Mouse (Mus musculus): Measurements from ENCODE around the gene Catsper3. TPM values are rescaled to one million over a fixed set of nuclear protein-coding genes. Genes with fewer than 3 reads are reported as not detected.

Gene Catsper3
- polyA plus RNA-seq, 1 experiment from 2014 or later: not detected

- no peak overlapping the region for H3K4me3 ChIP-seq
Observed at GRCm38 (mm10) chr13:55836786-55837780, 52.7 kb downstream of the Catsper3 start.

GRCm38 (mm10) chr13:55840223-55840622, 55.9 kb downstream of the Catsper3 start:
- no peaks in the 10 kb centered on the region for H3K36me3 ChIP-seq
- H3K4me3 ChIP-seq: no peak overlapping the region
- H3K9me3 ChIP-seq (replicated peaks): no peaks in the 10 kb centered on the region
- H3K4me2 ChIP-seq: no peak overlapping the region
- no peak overlapping the region for H3K27ac ChIP-seq
- H3K4me1 ChIP-seq: no peaks in the 10 kb centered on the region
- no peak overlapping the region for H3K9ac ChIP-seq
- ATAC-seq: no peak
- peaks cover 86% of the 10 kb centered on the region for H3K27me3 ChIP-seq (replicated peaks)
- WGBS (ENCODE audit: insufficient replicate concordance): 54% methylated on average over 14 of the region's 14 CpGs

More at GRCm38 (mm10) chr13:55836786-55837780, 52.7 kb downstream of the Catsper3 start:
- H3K4me1 ChIP-seq: no peaks in the 10 kb centered on the region
- peaks cover 99% of the 10 kb centered on the region for H3K27me3 ChIP-seq (replicated peaks)
- no peak for ATAC-seq
- H3K4me2 ChIP-seq: no peak overlapping the region
- WGBS (ENCODE audit: insufficient replicate concordance): 3% methylated on average over 32 of the region's 32 CpGs
- H3K9ac ChIP-seq: no peak overlapping the region
- H3K27ac ChIP-seq: no peak overlapping the region
- no peaks in the 10 kb centered on the region for H3K9me3 ChIP-seq (replicated peaks)
- no peaks in the 10 kb centered on the region for H3K36me3 ChIP-seq

- no peaks in the 10 kb centered on the region for H3K9me3 ChIP-seq (replicated peaks)
- peaks cover 85% of the 10 kb centered on the region for H3K27me3 ChIP-seq (replicated peaks)
- H3K9ac ChIP-seq: no peak overlapping the region
- H3K4me3 ChIP-seq: no peak overlapping the region
- no peak overlapping the region for H3K4me2 ChIP-seq
- H3K4me1 ChIP-seq: no peaks in the 10 kb centered on the region
- 65% methylated on average over 1 of the region's 1 CpGs for WGBS (ENCODE audit: insufficient replicate concordance)
- no peak overlapping the region for H3K27ac ChIP-seq
- no peak for ATAC-seq
- H3K36me3 ChIP-seq: no peaks in the 10 kb centered on the region
Observed at GRCm38 (mm10) chr13:55843700-55844099, 59.3 kb downstream of the Catsper3 start.

GRCm38 (mm10) chr13:55847805-55848204, 63.4 kb downstream of the Catsper3 start:
- 0 out of 2 replicates have a peak overlapping the region, but pooled peaks have one; percentile 5 for H3K4me2 ChIP-seq

GRCm38 (mm10) chr13:55848604-55849190, 64.3 kb downstream of the Catsper3 start:
- H3K27ac ChIP-seq: no peak overlapping the region
- WGBS (ENCODE audit: insufficient replicate concordance): 56% methylated on average over 13 of the region's 13 CpGs
- H3K4me3 ChIP-seq: no peak overlapping the region
- no peak overlapping the region for H3K9ac ChIP-seq
- H3K4me2 ChIP-seq: 0 out of 2 replicates have a peak overlapping the region, but pooled peaks have one; percentile 10
- H3K4me1 ChIP-seq: no peaks in the 10 kb centered on the region
- peaks cover 75% of the 10 kb centered on the region for H3K27me3 ChIP-seq (replicated peaks)
- no peaks in the 10 kb centered on the region for H3K36me3 ChIP-seq
- H3K9me3 ChIP-seq (replicated peaks): no peaks in the 10 kb centered on the region
- ATAC-seq: no peak

More at GRCm38 (mm10) chr13:55847805-55848204, 63.4 kb downstream of the Catsper3 start:
- 43% methylated on average over 10 of the region's 10 CpGs for WGBS (ENCODE audit: insufficient replicate concordance)
- ATAC-seq: no peak
- Histone ChIP-seq H3K9me3 (replicated peaks) (no peaks in the 10 kb centered on the region), H3K9ac (no peak overlapping the region), H3K27ac (no peak overlapping the region), H3K4me1 (no peaks in the 10 kb centered on the region), H3K36me3 (no peaks in the 10 kb centered on the region), H3K27me3 (replicated peaks) (peaks cover 74% of the 10 kb centered on the region), H3K4me3 (no peak overlapping the region)

GRCm38 (mm10) chr13:55850726-55851125, 66.4 kb downstream of the Catsper3 start:
- no peak overlapping the region for H3K27ac ChIP-seq
- H3K4me3 ChIP-seq: no peak overlapping the region
- no peak overlapping the region for H3K4me2 ChIP-seq
- no peaks in the 10 kb centered on the region for H3K36me3 ChIP-seq
- 64% methylated on average over 5 of the region's 5 CpGs for WGBS (ENCODE audit: insufficient replicate concordance)
- H3K9me3 ChIP-seq (replicated peaks): no peaks in the 10 kb centered on the region
- H3K9ac ChIP-seq: no peak overlapping the region
- peaks cover 61% of the 10 kb centered on the region for H3K27me3 ChIP-seq (replicated peaks)
- no peak for ATAC-seq
- no peaks in the 10 kb centered on the region for H3K4me1 ChIP-seq

- Histone ChIP-seq H3K27ac (no peak overlapping the region), H3K9me3 (replicated peaks) (no peaks in the 10 kb centered on the region), H3K9ac (no peak overlapping the region), H3K27me3 (replicated peaks) (peaks cover 55% of the 10 kb centered on the region), H3K4me3 (no peak overlapping the region), H3K4me1 (no peaks in the 10 kb centered on the region), H3K36me3 (no peaks in the 10 kb centered on the region), H3K4me2 (no peak overlapping the region)
- 52% methylated on average over 3 of the region's 3 CpGs for WGBS (ENCODE audit: insufficient replicate concordance)
- ATAC-seq: no peak
Observed at GRCm38 (mm10) chr13:55852205-55852604, 67.8 kb downstream of the Catsper3 start.

- WGBS (ENCODE audit: insufficient replicate concordance): 51% methylated on average over 7 of the region's 7 CpGs
- H3K4me3 ChIP-seq: no peak overlapping the region
- H3K9ac ChIP-seq: no peak overlapping the region
- ATAC-seq: no peak
- H3K4me1 ChIP-seq: no peaks in the 10 kb centered on the region
- H3K27ac ChIP-seq: no peak overlapping the region
- H3K4me2 ChIP-seq: no peak overlapping the region
- no peaks in the 10 kb centered on the region for H3K36me3 ChIP-seq
- H3K27me3 ChIP-seq (replicated peaks): peaks cover 43% of the 10 kb centered on the region
- no peaks in the 10 kb centered on the region for H3K9me3 ChIP-seq (replicated peaks)
Observed at GRCm38 (mm10) chr13:55855793-55856192, 71.4 kb downstream of the Catsper3 start.

GRCm38 (mm10) chr13:55858463-55858862, 74.1 kb downstream of the Catsper3 start:
- peaks cover 32% of the 10 kb centered on the region for H3K27me3 ChIP-seq (replicated peaks)
- H3K4me1 ChIP-seq: no peaks in the 10 kb centered on the region
- no peak overlapping the region for H3K9ac ChIP-seq
- no peak overlapping the region for H3K27ac ChIP-seq
- no peak overlapping the region for H3K4me2 ChIP-seq
- ATAC-seq: no peak
- H3K36me3 ChIP-seq: no peaks in the 10 kb centered on the region
- 45% methylated on average over 5 of the region's 5 CpGs for WGBS (ENCODE audit: insufficient replicate concordance)
- H3K9me3 ChIP-seq (replicated peaks): no peaks in the 10 kb centered on the region
- H3K4me3 ChIP-seq: no peak overlapping the region

Other genes starting within 250 kb of the Catsper3 start
- 40.2 and 42.0 TPM in 2 replicates for gene Ddx41, start 247.9 kb upstream of the Catsper3 start, polyA plus RNA-seq (2016; fragmentation: Nextera tagmentation; extraction: Ambion mirVana)
- gene Fam193b, start 213.4 kb upstream of the Catsper3 start, polyA plus RNA-seq (2016; fragmentation: Nextera tagmentation; extraction: Ambion mirVana): 15.9 and 17.5 TPM in 2 replicates
- gene Tmed9, start 210.8 kb upstream of the Catsper3 start, polyA plus RNA-seq (2016; fragmentation: Nextera tagmentation; extraction: Ambion mirVana): 73.8 and 75.8 TPM in 2 replicates
- 10.6 and 11.3 TPM in 2 replicates for gene B4galt7, start 184.7 kb upstream of the Catsper3 start, polyA plus RNA-seq (2016; fragmentation: Nextera tagmentation; extraction: Ambion mirVana)
- gene Caml, start 161.6 kb upstream of the Catsper3 start, polyA plus RNA-seq (2016; fragmentation: Nextera tagmentation; extraction: Ambion mirVana): 19.1 and 20.9 TPM in 2 replicates
- 28.2 and 30.2 TPM in 2 replicates for gene Ddx46, start 149.5 kb upstream of the Catsper3 start, polyA plus RNA-seq (2016; fragmentation: Nextera tagmentation; extraction: Ambion mirVana)
- 22.8 and 23.2 TPM in 2 replicates for gene B230219D22Rik, start 91.4 kb upstream of the Catsper3 start, polyA plus RNA-seq (2016; fragmentation: Nextera tagmentation; extraction: Ambion mirVana)
- gene Txndc15, start 69.9 kb upstream of the Catsper3 start, polyA plus RNA-seq (2016; fragmentation: Nextera tagmentation; extraction: Ambion mirVana): 32.0 and 33.5 TPM in 2 replicates
- 45.8 and 47.5 TPM in 2 replicates for gene Pcbd2, start 57.2 kb upstream of the Catsper3 start, polyA plus RNA-seq (2016; fragmentation: Nextera tagmentation; extraction: Ambion mirVana)
- gene Pitx1, start 51.6 kb downstream of the Catsper3 start, polyA plus RNA-seq (2016; fragmentation: Nextera tagmentation; extraction: Ambion mirVana): 0.69 and 0.88 TPM in 2 replicates

Measured in liver, embryonic 12.5 days (tissue).